Mouse (Mus musculus): Measurements from ENCODE around the gene Osbpl7.

DNA sequence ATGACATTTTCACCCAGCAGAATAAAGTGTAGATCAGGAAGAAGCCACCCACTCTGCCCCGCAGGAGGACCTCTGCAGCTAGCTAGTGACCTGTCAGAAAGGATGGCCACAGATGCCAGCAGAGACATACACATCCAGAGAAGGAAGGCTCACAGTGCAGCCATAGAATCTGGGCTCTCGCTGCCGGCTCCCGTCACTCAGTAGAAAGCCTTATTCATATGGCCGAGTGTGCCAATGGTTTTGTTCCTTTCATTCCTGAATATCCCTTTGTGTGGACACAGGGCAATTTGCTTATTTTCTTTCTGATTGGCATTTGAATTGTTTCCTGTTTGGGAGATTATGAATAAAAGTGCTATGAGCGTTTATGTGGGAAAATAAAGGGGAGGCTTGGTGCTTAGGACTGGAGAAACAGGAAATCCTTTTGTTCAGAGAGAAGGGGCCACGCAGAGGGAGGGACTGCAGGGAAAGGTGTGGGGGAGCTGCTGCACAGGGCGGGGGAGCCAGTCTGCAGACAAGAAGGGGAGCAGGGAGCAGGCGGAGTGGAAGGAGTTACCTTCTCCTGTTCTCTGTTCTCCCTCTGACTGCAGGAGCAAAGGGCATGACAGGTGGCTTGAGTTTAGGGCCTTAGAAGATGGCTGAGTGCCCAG, 13.0 kb downstream of the Osbpl7 start:
- TF ChIP-seq ZNF384 (IDR thresholded peaks at IDR 0.05; ENCODE audit: low read depth, low read length) (no peak), MAFK (IDR thresholded peaks at IDR 0.05; ENCODE audit: insufficient read depth, low read depth, low read length) (no peak)
